Mouse (Mus musculus) ES-CJ7 (cell line): Measurements from ENCODE around the gene Uap1l1.

Experiments used
- DNase-seq: peaks from one replicate; pipeline ENCODE4 v3.0.0; 2011; ENCODE audit warnings: low read depth, low spot score

The Uap1l1 gene

DNA sequence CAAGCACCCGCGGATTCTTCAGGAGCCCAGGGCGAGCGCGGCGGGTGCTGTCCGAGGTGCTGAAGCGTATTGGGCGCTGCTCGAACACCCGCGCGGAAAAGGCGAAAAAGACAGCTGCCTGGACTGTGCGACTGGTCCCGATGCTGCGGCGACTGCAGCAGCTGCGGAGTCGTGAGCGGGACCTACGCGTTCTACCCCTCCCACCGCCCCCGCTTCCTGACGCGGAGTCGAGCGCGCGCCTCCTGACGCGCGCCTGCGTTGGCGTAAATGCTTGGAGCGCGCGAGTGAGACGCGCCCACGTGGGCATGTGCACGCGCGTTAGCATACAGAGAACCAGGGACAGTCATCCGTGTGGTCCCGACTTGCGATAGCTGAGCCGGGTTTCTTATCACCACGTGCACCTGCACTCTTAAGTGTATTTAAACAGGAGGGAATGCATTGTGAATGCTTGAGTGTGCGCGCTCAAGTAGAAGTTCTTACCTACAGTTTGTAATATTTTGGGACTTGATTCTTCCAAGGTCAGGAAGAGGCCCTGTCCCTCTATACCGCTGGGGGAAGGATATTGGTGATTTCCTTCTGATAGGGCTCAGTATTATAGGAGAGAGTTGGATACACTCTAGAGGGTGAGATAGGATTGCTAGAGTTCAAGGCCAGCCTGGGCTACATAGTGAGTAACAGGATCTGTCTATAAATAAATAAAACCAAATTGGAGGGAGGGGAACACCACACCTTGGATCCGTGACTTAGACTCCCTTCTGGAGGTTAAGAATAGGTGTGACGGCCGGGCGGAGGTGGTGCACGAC, 46.3 kb downstream of the Uap1l1 start, which contains the start of gene Grin1:
Gene Grin1 (minus strand): TSS at position 217 of the 803 bp plus-strand sequence.
- DNase-seq, result peak; percentile 82

DNA sequence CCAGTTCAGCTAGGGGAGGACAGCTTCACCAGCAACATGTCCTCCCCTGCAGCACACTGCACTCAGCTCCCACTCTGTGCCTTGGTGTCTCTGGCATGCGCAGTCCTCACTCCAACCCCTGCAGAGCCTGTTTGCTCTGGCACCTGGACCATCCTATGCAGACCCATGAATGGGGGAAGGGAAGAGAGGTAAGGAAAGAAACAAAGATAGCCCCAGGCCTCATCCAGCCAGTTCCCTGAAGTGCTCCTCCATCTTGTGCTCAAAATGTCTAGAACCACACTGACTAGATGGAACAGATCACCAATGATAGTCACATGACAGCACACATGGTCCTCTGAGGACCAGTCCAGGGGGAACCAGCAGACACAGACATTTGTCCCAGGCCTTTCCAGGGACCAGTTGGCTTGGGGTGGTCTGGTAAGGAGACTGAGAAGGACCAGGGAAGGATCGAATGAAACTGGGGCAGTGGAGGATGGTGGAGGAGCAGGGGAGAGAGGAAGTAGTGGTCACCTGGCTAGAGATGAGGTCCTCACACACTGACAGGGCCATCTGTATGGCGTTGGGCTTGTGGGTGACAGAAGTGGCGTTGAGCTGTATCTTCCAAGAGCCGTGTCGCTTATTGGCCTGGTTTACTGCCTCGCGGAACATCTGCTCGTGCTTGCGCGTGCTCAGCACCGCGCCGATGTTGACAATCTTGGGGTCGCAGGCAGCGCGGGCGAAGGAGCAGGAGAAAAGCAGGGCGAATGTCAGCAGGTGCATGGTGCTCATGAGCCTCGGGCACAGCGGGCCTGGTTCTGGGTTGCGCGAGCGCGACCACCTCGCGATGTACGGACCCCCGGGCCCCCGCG, 47.1 kb downstream of the Uap1l1 start:
- peak; percentile 31 for DNase-seq

DNA sequence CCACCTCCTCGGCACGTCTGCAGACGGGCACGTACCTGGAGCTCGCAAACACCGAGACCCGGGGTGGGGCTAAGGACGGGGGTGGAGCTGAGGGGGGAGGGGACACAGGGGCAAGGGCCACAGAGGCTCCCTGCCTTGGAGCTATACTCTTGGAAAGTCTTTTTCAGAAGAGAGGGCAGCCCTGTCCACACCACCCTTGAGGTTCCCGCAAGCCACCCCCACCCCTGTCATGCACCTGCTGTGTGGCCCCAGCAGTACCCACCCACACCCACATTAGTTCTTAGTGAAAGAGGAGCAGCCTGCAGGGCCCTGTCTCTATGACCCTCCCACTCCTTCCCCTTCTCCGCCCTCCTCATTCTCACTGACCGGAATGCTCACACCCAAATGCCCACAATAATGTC, 54.0 kb downstream of the Uap1l1 start:
- DNase-seq, result peak; percentile 56

DNA sequence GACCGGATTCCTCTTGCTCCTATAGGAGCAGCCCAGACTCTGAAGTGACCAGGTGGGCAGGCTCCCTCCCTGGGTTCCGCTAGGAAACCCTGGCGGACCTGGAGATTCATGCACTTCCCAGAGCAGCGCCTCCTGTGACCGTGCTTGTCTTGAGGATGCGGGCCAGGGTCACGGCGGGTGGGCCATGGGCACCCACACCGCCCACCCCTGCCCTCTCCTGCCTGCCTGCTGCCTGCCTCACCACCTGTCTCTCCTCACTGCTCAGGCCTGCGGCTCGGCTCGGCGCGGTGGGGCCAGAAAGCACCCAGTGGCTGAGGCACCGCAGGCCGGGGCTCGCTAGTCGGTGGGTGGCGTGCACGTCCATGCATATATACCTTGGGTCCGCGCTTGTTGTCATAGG, 54.5 kb downstream of the Uap1l1 start:
- no peak for DNase-seq

DNA sequence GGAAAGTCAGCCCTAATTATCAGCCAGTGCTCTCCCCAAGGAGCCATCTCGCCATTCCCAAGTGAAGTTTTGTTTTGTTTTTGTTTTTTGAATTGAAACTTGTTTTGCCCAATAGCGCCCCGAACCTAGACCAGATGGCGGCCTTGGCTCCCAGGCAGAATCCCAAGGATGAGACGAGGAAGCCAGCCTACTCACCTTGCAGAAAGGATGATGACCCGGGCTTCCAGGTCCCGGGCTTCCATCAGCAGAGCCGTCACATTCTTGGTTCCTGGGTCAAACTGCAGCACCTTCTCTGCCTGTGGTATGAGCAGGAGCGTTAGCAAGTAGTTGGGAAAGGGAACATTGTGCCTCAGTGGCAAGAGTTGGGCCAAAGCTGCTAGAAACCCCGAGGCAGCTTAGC, 55.3 kb downstream of the Uap1l1 start:
- DNase-seq, result no peak
